Mouse (Mus musculus): ENCODE results near the gene Hmgn3. TPM values are rescaled to one million over a fixed set of nuclear protein-coding genes. Genes with fewer than 3 reads are reported as not detected.

The Hmgn3 gene
- polyA plus RNA-seq, 1 experiment from 2014 or later = 125 TPM

DNA sequence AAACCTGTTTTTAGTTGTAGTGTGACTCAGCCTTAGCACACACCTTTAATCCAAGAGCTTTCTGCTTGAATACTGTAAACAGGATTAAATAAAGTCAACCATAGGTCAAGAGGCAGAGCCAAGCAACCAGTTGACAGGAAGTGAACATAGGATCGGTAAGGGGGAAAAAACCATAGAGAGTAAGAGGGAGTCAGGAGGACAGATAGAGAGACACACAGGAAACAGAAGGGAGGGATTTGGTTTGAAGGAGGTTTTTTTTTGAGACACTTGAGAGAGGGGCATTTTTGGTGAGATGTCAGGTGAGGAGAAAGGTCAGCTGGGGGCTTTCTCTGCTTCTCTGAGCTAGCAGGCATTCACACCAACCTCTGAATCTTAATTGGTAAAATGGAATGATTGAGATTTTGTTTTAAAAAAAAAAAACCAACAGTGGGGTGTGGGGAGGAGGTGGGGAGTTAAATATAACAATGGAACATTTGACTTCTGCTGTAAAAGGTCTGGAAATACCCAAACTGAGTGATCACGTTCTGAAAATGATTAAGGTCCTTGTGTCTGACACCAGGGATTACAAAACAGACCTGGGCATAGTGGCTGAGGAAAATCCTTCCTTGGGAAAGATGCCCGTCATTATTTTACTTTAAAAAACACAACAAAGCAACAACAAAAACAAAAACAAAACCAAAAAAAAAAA, 51.7 kb downstream of the Hmgn3 start:
- H3K4me3 ChIP-seq = no peak overlapping the region
- H3K27ac ChIP-seq (replicated peaks) = no peak overlapping the region
- no peaks in the 10 kb centered on the region for H3K9me3 ChIP-seq
- H3K27me3 ChIP-seq (replicated peaks; ENCODE audit: low read depth, poor library complexity, severe bottlenecking) = no peaks in the 10 kb centered on the region
- peaks cover 13% of the 10 kb centered on the region for H3K4me1 ChIP-seq
- DNase-seq (ENCODE audit: low spot score) = no peak
- WGBS = 76% methylated on average over 3 of the region's 3 CpGs
- H3K36me3 ChIP-seq (replicated peaks) = no peaks in the 10 kb centered on the region

DNA sequence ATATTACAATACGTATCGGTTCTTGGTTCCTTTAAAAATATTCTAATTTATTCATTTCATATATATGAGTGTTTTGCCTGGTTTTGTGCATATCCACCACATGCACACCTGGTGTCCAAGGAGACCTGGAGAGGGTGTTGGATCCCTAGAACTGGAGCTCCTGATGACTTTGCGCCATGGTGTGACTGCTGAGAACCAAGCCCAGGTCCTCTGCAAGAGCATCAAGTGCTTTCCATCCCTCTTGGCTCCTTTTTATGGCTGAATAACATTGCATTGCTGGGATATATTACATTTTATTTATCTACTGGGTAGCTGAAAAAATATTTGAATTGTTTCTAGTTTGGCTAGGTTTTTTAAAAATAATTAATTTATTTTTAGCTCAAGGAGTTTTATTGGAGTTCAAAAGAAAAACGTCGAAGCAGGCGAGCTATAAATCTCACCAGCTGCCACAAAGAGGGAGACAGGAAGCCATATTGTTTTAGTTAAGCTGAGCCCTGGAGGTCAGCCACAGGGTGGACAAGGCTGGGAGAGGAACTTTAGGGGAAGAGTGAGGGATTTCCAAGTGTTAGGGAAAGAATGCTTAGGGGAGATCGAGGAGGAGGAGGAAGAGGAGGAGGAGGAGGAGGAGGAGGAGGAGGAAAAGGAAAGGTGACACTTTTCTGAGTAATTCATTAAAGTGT, 62.6 kb downstream of the Hmgn3 start:
- H3K27ac ChIP-seq (replicated peaks) = no peak overlapping the region; the same call in 1 of the 2 replicates
- DNase-seq (ENCODE audit: low spot score) = peak; percentile 43
- WGBS = 58% methylated on average over 7 of the region's 7 CpGs
- no peaks in the 10 kb centered on the region for H3K36me3 ChIP-seq (replicated peaks)
- no peaks in the 10 kb centered on the region for H3K27me3 ChIP-seq (replicated peaks; ENCODE audit: low read depth, poor library complexity, severe bottlenecking)
- peaks cover 18% of the 10 kb centered on the region for H3K4me1 ChIP-seq
- no peak overlapping the region for H3K4me3 ChIP-seq
- no peaks in the 10 kb centered on the region for H3K9me3 ChIP-seq

- no peak overlapping the region for H3K27ac ChIP-seq (replicated peaks)
- no peak overlapping the region for H3K4me3 ChIP-seq
- peaks cover 18% of the 10 kb centered on the region for H3K4me1 ChIP-seq
- H3K9me3 ChIP-seq = no peaks in the 10 kb centered on the region
- no peaks in the 10 kb centered on the region for H3K27me3 ChIP-seq (replicated peaks; ENCODE audit: low read depth, poor library complexity, severe bottlenecking)
- no peaks in the 10 kb centered on the region for H3K36me3 ChIP-seq (replicated peaks)
- 52% methylated on average over 5 of the region's 5 CpGs for WGBS
- no peak for DNase-seq (ENCODE audit: low spot score)
Measured at GRCm38 (mm10) chr9:83083091-83083490, 63.4 kb downstream of the Hmgn3 start.

- H3K36me3 ChIP-seq (replicated peaks) = no peaks in the 10 kb centered on the region
- no peaks in the 10 kb centered on the region for H3K9me3 ChIP-seq
- H3K4me3 ChIP-seq = no peak overlapping the region
- WGBS = 78% methylated on average over 6 of the region's 6 CpGs
- peaks cover 21% of the 10 kb centered on the region for H3K4me1 ChIP-seq
- H3K27me3 ChIP-seq (replicated peaks; ENCODE audit: low read depth, poor library complexity, severe bottlenecking) = no peaks in the 10 kb centered on the region
- H3K27ac ChIP-seq (replicated peaks) = no peak overlapping the region
- no peak for DNase-seq (ENCODE audit: low spot score)
Measured at GRCm38 (mm10) chr9:83082296-83082695, 64.2 kb downstream of the Hmgn3 start.

- no peak for DNase-seq (ENCODE audit: low spot score)
- Histone ChIP-seq H3K36me3 (replicated peaks) (no peaks in the 10 kb centered on the region), H3K27me3 (replicated peaks; ENCODE audit: low read depth, poor library complexity, severe bottlenecking) (no peaks in the 10 kb centered on the region), H3K4me3 (no peak overlapping the region), H3K4me1 (peaks cover 30% of the 10 kb centered on the region), H3K27ac (replicated peaks) (no peak overlapping the region), H3K9me3 (no peaks in the 10 kb centered on the region)
- WGBS = 96% methylated on average over 3 of the region's 3 CpGs
Measured at GRCm38 (mm10) chr9:83079724-83080123, 66.8 kb downstream of the Hmgn3 start.

- DNase-seq (ENCODE audit: low spot score) = no peak
- Histone ChIP-seq H3K27ac (replicated peaks) (no peak overlapping the region), H3K9me3 (no peaks in the 10 kb centered on the region), H3K4me1 (peaks cover 8% of the 10 kb centered on the region; the same call in 1 of the 2 replicates), H3K36me3 (replicated peaks) (no peaks in the 10 kb centered on the region), H3K27me3 (replicated peaks; ENCODE audit: low read depth, poor library complexity, severe bottlenecking) (no peaks in the 10 kb centered on the region), H3K4me3 (no peak overlapping the region)
- 88% methylated on average over 5 of the region's 5 CpGs for WGBS
Measured at GRCm38 (mm10) chr9:83068246-83068645, 78.2 kb downstream of the Hmgn3 start.

GRCm38 (mm10) chr9:83061289-83061688, 85.2 kb downstream of the Hmgn3 start:
- Histone ChIP-seq H3K36me3 (replicated peaks) (no peaks in the 10 kb centered on the region), H3K4me1 (peaks cover 12% of the 10 kb centered on the region), H3K9me3 (no peaks in the 10 kb centered on the region), H3K27me3 (replicated peaks; ENCODE audit: low read depth, poor library complexity, severe bottlenecking) (no peaks in the 10 kb centered on the region), H3K27ac (replicated peaks) (no peak overlapping the region), H3K4me3 (no peak overlapping the region)
- 53% methylated on average over 11 of the region's 11 CpGs for WGBS
- peak; percentile 57 for DNase-seq (ENCODE audit: low spot score)

Other genes starting within 250 kb of the Hmgn3 start
- 122 and 128 TPM in 2 replicates for gene Phip, start 171.2 kb downstream of the Hmgn3 start, polyA plus RNA-seq (2016; fragmentation: Nextera tagmentation; extraction: Ambion mirVana)

Measured in embryonic facial prominence, embryonic 10.5 days (tissue).